Mouse (Mus musculus) neutrophil, adult 5-6 weeks (primary cell): ENCODE results near the gene Ceacam19. TPM values are rescaled to one million over a fixed set of nuclear protein-coding genes. Genes with fewer than 3 reads are reported as not detected.

Experiments used
- ATAC-seq: fragments of 151-379, 151-347 bp; 2 replicates; pipeline ENCODE4 v1.8.0; 2017; ENCODE audit warnings: mild to moderate bottlenecking, moderate TSS enrichment; ENCODE audit not compliant: insufficient number of reproducible peaks, poor library complexity, low FRiP score, severe bottlenecking; ENCODE audit errors: extremely low read depth
- total RNA-seq: library from RNA; stranded (forward); fragments of 200-1000 nt; gene quantifications from 2 replicates; pipeline ENCODE4 v1.2.3, GENCODE M21; 2017

Ceacam19 gene
- total RNA-seq, 1 experiment from 2014 or later: 0.47 TPM

DNA sequence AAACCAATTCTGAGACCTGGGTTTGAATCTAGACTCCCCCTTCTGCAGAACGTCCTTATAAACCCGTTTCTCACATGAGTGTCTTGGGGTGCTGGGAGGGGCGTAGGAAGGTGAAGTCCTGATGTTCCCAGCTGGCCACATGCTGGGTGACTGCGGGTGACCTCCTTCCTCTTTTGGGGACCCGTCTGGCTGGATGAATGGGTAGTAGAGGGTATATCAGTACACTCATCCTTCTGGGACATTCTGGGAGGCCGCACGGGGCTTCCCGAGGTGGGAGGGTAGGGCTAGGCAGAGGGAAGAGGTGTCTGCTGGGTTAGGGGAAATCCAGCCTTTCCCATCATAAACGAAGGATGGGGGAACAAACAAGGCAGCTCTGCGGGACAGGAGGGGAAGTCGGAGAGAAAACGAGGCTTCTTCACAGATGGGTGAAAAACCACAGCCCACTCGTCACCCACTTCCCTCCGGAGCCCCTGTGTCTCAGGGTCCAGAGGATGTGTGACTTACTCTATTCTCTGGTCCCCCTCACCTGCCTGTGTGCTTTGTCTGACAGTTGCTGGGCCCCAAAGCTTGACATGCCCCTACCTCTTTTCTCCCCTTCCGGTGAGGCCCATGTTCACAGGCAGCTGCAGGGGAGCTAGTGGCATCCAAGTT lies 43.1 kb downstream of the Ceacam19 start:
- ATAC-seq: peak; percentile 37

GRCm38 (mm10) chr7:19843561-19843960 lies 44.2 kb downstream of the Ceacam19 start:
- ATAC-seq: peak; percentile 79

DNA sequence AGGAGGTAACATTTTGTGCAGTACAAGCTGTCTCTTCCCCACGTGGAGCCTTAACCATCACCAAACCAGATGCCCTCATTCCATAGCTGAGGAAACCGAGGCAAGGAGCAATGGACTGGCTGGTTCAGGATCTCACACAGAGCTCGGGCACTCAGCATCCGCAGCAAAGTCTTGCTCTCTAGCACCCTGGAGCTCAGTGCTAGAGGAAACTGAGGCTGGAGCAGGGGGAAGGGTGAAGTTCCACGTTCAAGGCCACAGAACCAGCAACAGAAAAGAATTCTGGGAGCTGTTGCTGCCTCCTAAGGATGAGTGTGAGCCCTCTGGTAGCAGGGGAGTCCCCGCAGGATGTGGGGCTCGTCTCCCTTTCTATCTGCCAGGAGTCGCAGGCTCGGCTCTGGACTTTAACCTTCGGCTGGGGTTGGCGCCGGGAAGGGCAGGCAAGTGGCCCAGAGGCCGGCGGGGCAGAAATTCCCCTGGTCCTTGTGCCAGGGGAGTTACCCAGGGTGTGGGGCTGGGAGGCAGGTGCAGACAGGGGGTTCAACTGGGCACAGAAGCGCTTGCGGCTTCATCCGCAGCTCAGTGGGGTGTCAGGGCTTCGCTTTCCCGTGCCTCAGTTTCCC lies 44.8 kb downstream of the Ceacam19 start:
- ATAC-seq: no peak

GRCm38 (mm10) chr7:19841686-19842413 lies 45.9 kb downstream of the Ceacam19 start:
- ATAC-seq: no peak

- ATAC-seq: no peak
Measured at GRCm38 (mm10) chr7:19840936-19841335, 46.8 kb downstream of the Ceacam19 start.

GRCm38 (mm10) chr7:19840371-19840770 lies 47.4 kb downstream of the Ceacam19 start:
- ATAC-seq: no peak

GRCm38 (mm10) chr7:19836843-19837242 lies 50.9 kb downstream of the Ceacam19 start:
- ATAC-seq: no peak

- no peak for ATAC-seq
Measured at GRCm38 (mm10) chr7:19834055-19834454, 53.7 kb downstream of the Ceacam19 start.

DNA sequence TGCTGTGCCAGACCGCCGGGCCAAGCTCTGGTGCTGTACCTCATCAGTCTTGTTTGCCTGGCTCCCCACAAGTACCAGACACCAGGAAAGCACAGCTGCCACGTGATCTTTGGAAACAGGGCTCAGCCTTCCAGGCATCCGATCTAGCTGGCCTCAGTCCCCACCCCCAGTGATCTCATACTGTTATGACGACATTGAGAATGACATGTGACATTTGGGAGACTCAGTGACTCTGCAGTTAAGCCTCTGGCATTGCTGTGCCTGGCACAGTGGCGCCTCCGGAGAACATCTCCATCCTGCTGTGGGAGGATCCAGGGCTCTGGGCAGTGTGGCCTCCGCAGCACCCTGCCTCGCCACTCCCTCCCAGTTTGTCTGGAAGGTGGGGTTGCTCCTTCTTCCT lies 55.9 kb downstream of the Ceacam19 start:
- ATAC-seq: peak; percentile 70

DNA sequence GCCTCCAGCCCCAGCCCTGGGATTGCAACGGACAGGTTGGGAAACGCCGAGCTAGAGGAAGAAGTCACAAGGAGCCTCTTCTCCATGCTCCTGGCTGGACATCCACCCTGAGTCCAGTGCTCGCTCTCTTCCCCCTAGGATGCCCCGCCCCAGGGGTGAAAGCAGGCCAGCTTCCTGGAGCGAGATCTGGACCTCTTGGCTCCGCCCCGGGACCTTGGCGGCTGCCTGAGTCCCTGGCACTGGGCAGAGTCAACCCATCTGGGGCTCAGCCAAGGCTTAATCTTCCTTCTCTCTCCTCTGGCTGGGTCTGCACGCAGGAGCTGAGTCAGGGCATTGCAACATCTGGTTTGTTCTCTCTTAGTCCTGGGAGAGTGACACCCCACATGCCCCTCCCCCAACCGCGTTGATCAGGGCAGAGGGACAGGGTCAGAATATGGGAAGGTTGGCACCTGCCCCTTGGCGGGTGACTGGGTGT lies 57.0 kb downstream of the Ceacam19 start:
- ATAC-seq: peak; percentile 86

GRCm38 (mm10) chr7:19829694-19830093 lies 58.1 kb downstream of the Ceacam19 start:
- ATAC-seq: no peak

- no peak for ATAC-seq
Measured at GRCm38 (mm10) chr7:19826756-19827155, 61.0 kb downstream of the Ceacam19 start.

Other genes starting within 250 kb of the Ceacam19 start
- 45.9 and 51.4 TPM in 2 replicates for gene Clptm1, start 222.9 kb downstream of the Ceacam19 start, total RNA-seq
- 14.0 and 17.5 TPM in 2 replicates for gene Apoc2, start 210.0 kb downstream of the Ceacam19 start, total RNA-seq
- gene Gm44805, start 206.5 kb downstream of the Ceacam19 start, total RNA-seq: not detected in 2 replicates
- gene Apoc4, start 206.5 kb downstream of the Ceacam19 start, total RNA-seq: 0.23 TPM in 1 of 2 replicates, not detected in the other
- gene Apoc1, start 195.3 kb downstream of the Ceacam19 start, total RNA-seq: 2.7 and 12.5 TPM in 2 replicates
- 399 and 429 TPM in 2 replicates for gene Apoe, start 188.8 kb downstream of the Ceacam19 start, total RNA-seq
- gene Tomm40, start 172.5 kb downstream of the Ceacam19 start, total RNA-seq: 22.2 and 22.3 TPM in 2 replicates
- gene Nectin2, start 137.5 kb downstream of the Ceacam19 start, total RNA-seq: 0.23 TPM in 1 of 2 replicates, not detected in the other
- not detected in 2 replicates for gene Bcam, start 116.9 kb downstream of the Ceacam19 start, total RNA-seq
- gene Cblc, start 91.2 kb downstream of the Ceacam19 start, total RNA-seq: 1.4 and 3.6 TPM in 2 replicates
- gene Bcl3, start 65.2 kb downstream of the Ceacam19 start, total RNA-seq: 59.9 and 60.2 TPM in 2 replicates
- 1.6 TPM in 1 of 2 replicates, not detected in the other for gene Gm19345, start 36.0 kb downstream of the Ceacam19 start, total RNA-seq
- 3.3 and 5.2 TPM in 2 replicates for gene Ceacam16, start 26.7 kb downstream of the Ceacam19 start, total RNA-seq
- gene Pvr, start 33.2 kb upstream of the Ceacam19 start, total RNA-seq: 6.8 and 9.2 TPM in 2 replicates
- 0.47 and 0.86 TPM in 2 replicates for gene Igsf23, start 62.8 kb upstream of the Ceacam19 start, total RNA-seq
- not detected in 2 replicates for gene Ceacam20, start 77.4 kb upstream of the Ceacam19 start, total RNA-seq
- not detected in 2 replicates for gene Nlrp9b, start 103.5 kb upstream of the Ceacam19 start, total RNA-seq
- not detected in 2 replicates for gene Vmn1r91, start 211.7 kb upstream of the Ceacam19 start, total RNA-seq
- gene Gm16442, start 234.6 kb upstream of the Ceacam19 start, total RNA-seq: not detected in 2 replicates